Mouse (Mus musculus): ENCODE measurements around the gene Apbb2.

DNA sequence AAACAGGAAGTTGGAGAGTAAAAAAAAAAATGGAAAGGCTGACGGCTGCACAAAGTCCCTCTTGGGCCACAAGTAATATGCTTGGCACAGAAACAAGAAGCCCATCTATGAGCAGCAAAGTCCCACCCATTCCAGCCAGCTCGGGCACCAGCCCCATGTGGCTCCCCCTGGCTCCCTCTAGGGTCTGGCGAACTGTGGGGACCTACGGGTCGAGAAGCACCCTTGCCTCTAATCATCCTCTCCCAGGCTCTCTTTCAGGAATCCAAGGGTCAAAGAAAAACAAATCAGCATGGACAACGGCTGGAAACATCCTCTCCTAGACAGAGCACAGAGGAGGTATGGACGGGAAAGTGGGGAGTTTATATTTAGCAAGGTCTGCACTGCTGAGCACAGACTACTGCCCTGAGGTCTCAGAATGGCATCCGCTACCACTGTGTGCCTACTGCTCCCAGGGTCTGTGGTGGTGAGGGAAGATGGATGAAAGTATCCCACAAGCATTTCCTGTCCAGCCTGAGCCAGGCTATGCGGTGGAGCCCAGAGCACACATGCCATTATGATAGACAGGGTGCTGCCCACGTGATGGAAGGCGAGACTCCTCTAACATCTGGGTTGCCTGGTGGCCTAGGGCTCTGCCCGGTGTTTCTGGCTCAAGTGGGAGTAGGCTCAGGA, 212.7 kb downstream of the Apbb2 start:
- TF ChIP-seq CTCF (conservative IDR thresholded peaks at IDR 0.05; ENCODE audit: low read length) (no peak), NANOG (IDR thresholded peaks at IDR 0.05; ENCODE audit: borderline replicate concordance, low read length) (no peak), POU5F1 (IDR thresholded peaks at IDR 0.05; ENCODE audit: borderline replicate concordance, low read length) (no peak)
